Mouse (Mus musculus) hindbrain, embryonic 11.5 days (tissue): ENCODE data around the gene Tctn3. TPM values are rescaled to one million over a fixed set of nuclear protein-coding genes. Genes with fewer than 3 reads are reported as not detected.
"Not testable (repeated sequence)": the region's sequence is repeated elsewhere in the genome, so short reads cannot be mapped to it uniquely, and the experiment has no call there.

Experiments used
- ATAC-seq: fragments of 200-750 bp; cut with Nextera tagmentation; 2 replicates; pipeline ENCODE4 v1.8.0; 2017; ENCODE audit warnings: mild to moderate bottlenecking, moderate TSS enrichment, moderate library complexity; ENCODE audit not compliant: low FRiP score
- DNase-seq: peaks from one replicate; pipeline ENCODE4 v3.0.0-alpha.2; 2015; ENCODE audit warnings: low spot score
- H3K27ac ChIP-seq: fragments of 300-500 bp; sonication (generic); 2 replicates; pipeline ENCODE4 v1.5.1; 2014; ENCODE audit warnings: mild to moderate bottlenecking, low read depth, low read length
- H3K27me3 ChIP-seq: fragments of 300-500 bp; sonication (generic); 2 replicates; pipeline ENCODE4 v1.6.1; 2014; ENCODE audit warnings: mild to moderate bottlenecking, low read length, moderate library complexity, mixed read lengths; ENCODE audit not compliant: control insufficient read depth, insufficient read depth
- H3K36me3 ChIP-seq: fragments of 300-500 bp; sonication (generic); 2 replicates; pipeline ENCODE4 v1.6.1; 2014; ENCODE audit warnings: mild to moderate bottlenecking, low read length, moderate library complexity, mixed read lengths; ENCODE audit not compliant: control insufficient read depth, insufficient read depth
- H3K4me1 ChIP-seq: fragments of 300-500 bp; sonication (generic); replicated peaks from 2 replicates; pipeline ENCODE4 v1.6.1; 2014; ENCODE audit warnings: low read length, mixed read lengths; ENCODE audit not compliant: control insufficient read depth, insufficient read depth
- H3K4me2 ChIP-seq: fragments of 300-500 bp; sonication (generic); replicated peaks from 2 replicates; pipeline ENCODE4 v1.6.1; 2014; ENCODE audit warnings: mild to moderate bottlenecking, low read depth, low read length
- H3K4me3 ChIP-seq: fragments of 300-500 bp; sonication (generic); 2 replicates; pipeline ENCODE4 v1.5.1; 2014; ENCODE audit warnings: low read depth, low read length
- H3K9ac ChIP-seq: fragments of 300-500 bp; sonication (generic); 2 replicates; pipeline ENCODE4 v1.6.1; 2014; ENCODE audit warnings: low read depth, low read length
- H3K9me3 ChIP-seq: fragments of 300-500 bp; sonication (generic); 2 replicates; pipeline ENCODE4 v1.6.1; 2016; ENCODE audit warnings: low read length; ENCODE audit not compliant: control insufficient read depth
- WGBS: fragments of 180-500 bp; shearing (Covaris S2); extraction: QIAGEN DNeasy Blood & Tissue Kit; methylation state at CpG from one replicate; pipeline ENCODE4 v1.1.7; 2014; 5-methylcytosine and 5-hydroxymethylcytosine counted together
- polyA plus RNA-seq: library from polyadenylated mRNA; unstranded; fragments of >200 nt; fragmentation: Nextera tagmentation; extraction: Ambion mirVana; gene quantifications from 2 replicates; pipeline ENCODE4 v1.2.1, GENCODE M21; 2014

The Tctn3 gene
- polyA plus RNA-seq, 1 experiment from 2014 or later, result 13.2 TPM

GRCm38 (mm10) chr19:40561521-40561920 lies 50.5 kb downstream of the Tctn3 start:
- not testable (repeated sequence) for H3K4me2 ChIP-seq, H3K9ac ChIP-seq, DNase-seq, H3K4me3 ChIP-seq, H3K27me3 ChIP-seq, H3K4me1 ChIP-seq, H3K9me3 ChIP-seq, ATAC-seq, H3K27ac ChIP-seq
- 56% methylated on average over 13 of the region's 31 CpGs for WGBS
- H3K36me3 ChIP-seq, result peaks cover 24% of the 10 kb centered on the region

- Histone ChIP-seq H3K4me1 (no peaks in the 10 kb centered on the region), H3K27ac (no peak overlapping the region), H3K9me3 (no peaks in the 10 kb centered on the region), H3K4me2 (no peak overlapping the region), H3K36me3 (peaks cover 21% of the 10 kb centered on the region), H3K9ac (no peak overlapping the region), H3K4me3 (no peak overlapping the region), H3K27me3 (no peaks in the 10 kb centered on the region)
- DNase-seq, result no peak
- WGBS, result 79% methylated on average over 7 of the region's 7 CpGs
- no peak for ATAC-seq
These were observed 56.0 kb downstream of the Tctn3 start for GRCm38 (mm10) chr19:40556029-40556428.

GRCm38 (mm10) chr19:40555136-40555535 lies 56.9 kb downstream of the Tctn3 start:
- 98% methylated on average over 8 of the region's 8 CpGs for WGBS
- no peak overlapping the region for H3K27ac ChIP-seq
- no peaks in the 10 kb centered on the region for H3K9me3 ChIP-seq
- H3K4me1 ChIP-seq, result no peaks in the 10 kb centered on the region
- H3K9ac ChIP-seq, result no peak overlapping the region
- H3K36me3 ChIP-seq, result peaks cover 21% of the 10 kb centered on the region
- no peaks in the 10 kb centered on the region for H3K27me3 ChIP-seq
- H3K4me3 ChIP-seq, result no peak overlapping the region
- DNase-seq, result no peak
- ATAC-seq, result no peak
- no peak overlapping the region for H3K4me2 ChIP-seq

GRCm38 (mm10) chr19:40554343-40554742 lies 57.7 kb downstream of the Tctn3 start:
- Histone ChIP-seq H3K27me3 (no peaks in the 10 kb centered on the region), H3K27ac (no peak overlapping the region), H3K36me3 (peaks cover 21% of the 10 kb centered on the region), H3K4me2 (no peak overlapping the region), H3K4me3 (no peak overlapping the region), H3K9ac (no peak overlapping the region), H3K9me3 (no peaks in the 10 kb centered on the region), H3K4me1 (no peaks in the 10 kb centered on the region)
- no peak for DNase-seq
- no peak for ATAC-seq
- 97% methylated on average over 11 of the region's 11 CpGs for WGBS

- peaks cover 21% of the 10 kb centered on the region for H3K36me3 ChIP-seq
- no peak for DNase-seq
These were observed 58.2 kb downstream of the Tctn3 start for GRCm38 (mm10) chr19:40553849-40554248.

GRCm38 (mm10) chr19:40553014-40553789 lies 58.8 kb downstream of the Tctn3 start:
- H3K27me3 ChIP-seq, result no peaks in the 10 kb centered on the region
- H3K9ac ChIP-seq, result no peak overlapping the region
- WGBS, result 95% methylated on average over 14 of the region's 14 CpGs
- no peaks in the 10 kb centered on the region for H3K4me1 ChIP-seq
- H3K4me2 ChIP-seq, result no peak overlapping the region
- ATAC-seq, result no peak
- no peak overlapping the region for H3K27ac ChIP-seq
- no peaks in the 10 kb centered on the region for H3K9me3 ChIP-seq
- no peak for DNase-seq
- peaks cover 21% of the 10 kb centered on the region for H3K36me3 ChIP-seq
- no peak overlapping the region for H3K4me3 ChIP-seq

More at GRCm38 (mm10) chr19:40553849-40554248, 58.2 kb downstream of the Tctn3 start:
- no peaks in the 10 kb centered on the region for H3K4me1 ChIP-seq
- H3K9me3 ChIP-seq, result no peaks in the 10 kb centered on the region
- no peak overlapping the region for H3K27ac ChIP-seq
- no peak overlapping the region for H3K4me2 ChIP-seq
- ATAC-seq, result no peak
- WGBS, result 95% methylated on average over 6 of the region's 6 CpGs
- no peak overlapping the region for H3K9ac ChIP-seq
- H3K4me3 ChIP-seq, result no peak overlapping the region
- no peaks in the 10 kb centered on the region for H3K27me3 ChIP-seq

- WGBS, result 72% methylated on average over 6 of the region's 6 CpGs
- no peak for ATAC-seq
- no peaks in the 10 kb centered on the region for H3K9me3 ChIP-seq
These were observed 62.4 kb downstream of the Tctn3 start for GRCm38 (mm10) chr19:40549516-40550135.

GRCm38 (mm10) chr19:40548796-40549515 lies 63.1 kb downstream of the Tctn3 start:
- 31% methylated on average over 5 of the region's 5 CpGs for WGBS
- Histone ChIP-seq H3K4me1 (no peaks in the 10 kb centered on the region), H3K9ac (no peak overlapping the region), H3K4me2 (no peak overlapping the region), H3K27ac (no peak overlapping the region), H3K36me3 (0 out of 2 replicates have a peak, but pooled peaks cover 4% of the 10 kb centered on the region), H3K9me3 (no peaks in the 10 kb centered on the region), H3K4me3 (no peak overlapping the region), H3K27me3 (no peaks in the 10 kb centered on the region)
- ATAC-seq, result no peak
- peak; percentile 18 for DNase-seq

More at GRCm38 (mm10) chr19:40549516-40550135, 62.4 kb downstream of the Tctn3 start:
- H3K4me2 ChIP-seq, result no peak overlapping the region
- no peaks in the 10 kb centered on the region for H3K4me1 ChIP-seq
- DNase-seq, result no peak
- H3K36me3 ChIP-seq, result peaks cover 9% of the 10 kb centered on the region; the same call in 1 of the 2 replicates
- H3K4me3 ChIP-seq, result no peak overlapping the region
- H3K27ac ChIP-seq, result no peak overlapping the region
- no peak overlapping the region for H3K9ac ChIP-seq
- no peaks in the 10 kb centered on the region for H3K27me3 ChIP-seq
